Mouse (Mus musculus) telencephalon, adult 2 months (tissue): ENCODE data around the gene Cecr2.

ENCODE experiments used
- DNase-seq: peaks from one replicate; pipeline ENCODE4 v3.0.0-alpha.2; 2011; ENCODE audit warnings: low read depth, low spot score

Cecr2 gene

GRCm38 (mm10) chr6:120667422-120667781 lies 1.2 kb downstream of the Cecr2 start:
- no peak for DNase-seq

- no peak for DNase-seq
These were observed 1.7 kb downstream of the Cecr2 start for GRCm38 (mm10) chr6:120667911-120668310.

GRCm38 (mm10) chr6:120674121-120674520 lies 8.0 kb downstream of the Cecr2 start:
- no peak for DNase-seq

- DNase-seq = no peak
These were observed 8.7 kb downstream of the Cecr2 start for GRCm38 (mm10) chr6:120674881-120675280.

GRCm38 (mm10) chr6:120675979-120676378 lies 9.8 kb downstream of the Cecr2 start:
- DNase-seq = no peak

- DNase-seq = no peak
These were observed 17.2 kb downstream of the Cecr2 start for GRCm38 (mm10) chr6:120683351-120683750.

GRCm38 (mm10) chr6:120684750-120685149 lies 18.6 kb downstream of the Cecr2 start:
- no peak for DNase-seq

GRCm38 (mm10) chr6:120686872-120687650 lies 20.9 kb downstream of the Cecr2 start:
- no peak for DNase-seq

- no peak for DNase-seq
These were observed 34.1 kb downstream of the Cecr2 start for GRCm38 (mm10) chr6:120700221-120700620.

- DNase-seq = no peak
These were observed 38.2 kb downstream of the Cecr2 start for GRCm38 (mm10) chr6:120704376-120704775.

GRCm38 (mm10) chr6:120708759-120709158 lies 42.6 kb downstream of the Cecr2 start:
- no peak for DNase-seq

- no peak for DNase-seq
These were observed 48.6 kb downstream of the Cecr2 start for GRCm38 (mm10) chr6:120714806-120715205.

- DNase-seq = no peak
These were observed 49.1 kb downstream of the Cecr2 start for GRCm38 (mm10) chr6:120715227-120715626.

GRCm38 (mm10) chr6:120715851-120716250 lies 49.7 kb downstream of the Cecr2 start:
- no peak for DNase-seq

- no peak for DNase-seq
These were observed 50.4 kb downstream of the Cecr2 start for GRCm38 (mm10) chr6:120716531-120716984.

- DNase-seq = no peak
These were observed 59.8 kb downstream of the Cecr2 start for GRCm38 (mm10) chr6:120725986-120726385.

GRCm38 (mm10) chr6:120736011-120736410 lies 69.8 kb downstream of the Cecr2 start:
- DNase-seq = no peak

- DNase-seq = peak; percentile 50
These were observed 70.4 kb downstream of the Cecr2 start for GRCm38 (mm10) chr6:120736566-120736965.

GRCm38 (mm10) chr6:120743130-120743529 lies 77.0 kb downstream of the Cecr2 start:
- no peak for DNase-seq

GRCm38 (mm10) chr6:120744266-120744665 lies 78.1 kb downstream of the Cecr2 start:
- DNase-seq = no peak

- no peak for DNase-seq
These were observed 80.2 kb downstream of the Cecr2 start for GRCm38 (mm10) chr6:120746416-120746815.

- DNase-seq = no peak
These were observed 95.0 kb downstream of the Cecr2 start for GRCm38 (mm10) chr6:120761151-120761550.

- DNase-seq = no peak
These were observed 103.8 kb downstream of the Cecr2 start for GRCm38 (mm10) chr6:120769972-120770371.

GRCm38 (mm10) chr6:120771366-120771765 lies 105.2 kb downstream of the Cecr2 start:
- DNase-seq = no peak
